Mouse (Mus musculus): Measurements from ENCODE around the gene Tbc1d13.

DNA sequence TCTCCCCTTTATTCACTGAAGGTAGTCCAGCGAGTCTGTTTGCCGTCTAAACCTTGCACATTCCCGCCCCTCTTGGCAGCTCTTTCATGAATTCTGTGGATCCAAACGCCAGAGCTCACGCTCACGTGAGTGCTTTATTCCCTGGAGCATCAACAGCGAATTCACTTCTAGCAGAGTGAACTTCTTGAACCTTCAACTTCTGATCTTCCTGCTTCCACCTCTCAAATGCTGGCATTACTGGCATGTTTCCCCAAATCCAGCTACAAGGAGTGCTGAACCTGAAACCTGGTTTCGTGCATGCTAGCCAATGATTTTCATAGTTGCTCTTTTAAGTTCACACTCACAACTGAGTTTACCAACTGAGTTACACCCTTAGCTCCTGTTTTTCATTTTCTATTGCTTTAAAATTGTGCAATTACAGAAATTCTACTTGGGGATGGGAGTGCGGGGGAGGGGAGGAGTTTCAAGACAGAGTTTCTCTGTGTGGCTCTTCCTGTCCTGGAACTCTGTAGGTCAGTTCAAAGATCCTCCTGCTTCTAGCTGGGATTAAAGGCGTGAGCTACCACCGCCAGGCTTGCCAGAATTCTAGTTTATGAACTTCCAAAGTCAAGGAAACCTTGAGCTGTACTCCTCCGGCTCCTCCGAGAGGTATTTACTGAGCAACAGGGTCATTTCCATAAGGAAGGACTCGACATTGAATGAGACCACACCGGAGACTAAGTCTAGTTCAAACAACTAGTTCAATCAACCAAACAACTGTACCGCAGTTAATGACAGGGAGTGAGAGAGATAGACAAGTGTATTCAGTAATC lies 539 bp upstream of the Tbc1d13 start:
- TF ChIP-seq CTCF (IDR thresholded peaks at IDR 0.05; ENCODE audit: control insufficient read depth, insufficient read depth, insufficient replicate concordance, low read depth, low read length) (no peak), POLR2A (IDR thresholded peaks at IDR 0.05; ENCODE audit: control insufficient read depth, low read depth, low read length) (no peak)
